Mouse (Mus musculus) liver, adult 2 months (tissue): ENCODE data around the gene Fam173b. TPM values are rescaled to one million over a fixed set of nuclear protein-coding genes. Genes with fewer than 3 reads are reported as not detected.

Source experiments
- DNase-seq: peaks from one replicate; pipeline ENCODE4 v3.0.0-alpha.2; 2011; ENCODE audit warnings: low read depth, low spot score; ENCODE audit errors: extremely low read depth
- H3K27ac ChIP-seq: fragments of 200-500 bp; replicated peaks from 2 replicates; pipeline ENCODE4 v1.5.1; 2012; ENCODE audit warnings: low read depth, mild to moderate bottlenecking, control low read depth, inconsistent platforms, low read length; ENCODE audit not compliant: insufficient read depth
- H3K27me3 ChIP-seq: fragments of 200-500 bp; 2 replicates; pipeline ENCODE4 v1.6.1; 2012; ENCODE audit warnings: mild to moderate bottlenecking, moderate library complexity, low read length, inconsistent platforms; ENCODE audit not compliant: control insufficient read depth, insufficient read depth
- H3K36me3 ChIP-seq: fragments of 200-500 bp; 2 replicates; pipeline ENCODE4 v1.6.1; 2012; ENCODE audit warnings: low read length, inconsistent platforms; ENCODE audit not compliant: control insufficient read depth, insufficient read depth
- H3K4me1 ChIP-seq: fragments of 200-500 bp; 2 replicates; pipeline ENCODE4 v1.6.1; 2011; ENCODE audit warnings: low read length; ENCODE audit not compliant: control insufficient read depth, insufficient read depth
- H3K4me3 ChIP-seq: fragments of 200-500 bp; 2 replicates; pipeline ENCODE4 v1.5.1; 2011; ENCODE audit warnings: low read depth, mild to moderate bottlenecking, control low read depth, low read length, moderate library complexity; ENCODE audit not compliant: insufficient read depth
- H3K79me2 ChIP-seq: fragments of 200-500 bp; 2 replicates; pipeline ENCODE4 v1.6.1; 2012; ENCODE audit warnings: inconsistent platforms, mild to moderate bottlenecking, low read length, moderate library complexity; ENCODE audit not compliant: control insufficient read depth, insufficient read depth
- H3K9ac ChIP-seq: fragments of 200-500 bp; 2 replicates; pipeline ENCODE4 v1.6.1; 2012; ENCODE audit warnings: low read depth, mild to moderate bottlenecking, control low read depth, inconsistent platforms, low read length
- CTCF ChIP-seq: fragments of 200-500 bp; IDR thresholded peaks from 2 replicates; pipeline ENCODE4 v1.5.1; 2011; ENCODE audit warnings: low read depth, low read length, control low read depth
- POLR2A ChIP-seq: fragments of 200-500 bp; IDR thresholded peaks from 2 replicates; pipeline ENCODE4 v1.6.1; 2011; ENCODE audit warnings: low read length, control low read depth; ENCODE audit not compliant: insufficient read depth; ENCODE audit errors: extremely low read depth
- WGBS: fragments of 180-500 bp; shearing (Covaris S2); methylation state at CpG from one replicate; pipeline ENCODE4 v1.1.7; 2018; 5-methylcytosine and 5-hydroxymethylcytosine counted together
- polyA plus RNA-seq: library from polyadenylated mRNA; depleted of rRNA; stranded (reverse); fragments of >200 nt; gene quantifications from 2 replicates; pipeline ENCODE4 v1.2.3, GENCODE M21; 2012
- total RNA-seq: library from RNA; depleted of rRNA; stranded (reverse); fragments of >200 nt; gene quantifications from 2 replicates; pipeline ENCODE4 v1.2.3, GENCODE M21; 2014

The Fam173b gene
- total and polyA plus RNA-seq, 2 experiments = 8.5 to 20.1 TPM

GRCm38 (mm10) chr15:31627277-31628154 lies 25.9 kb downstream of the Fam173b start:
- 75% methylated on average over 12 of the region's 12 CpGs for WGBS
- TF ChIP-seq CTCF = no peak
- Histone ChIP-seq H3K27ac (no peak overlapping the region), H3K4me3 (no peak overlapping the region), H3K36me3 (no peaks in the 10 kb centered on the region), H3K9ac (no peak overlapping the region), H3K79me2 (no peaks in the 10 kb centered on the region), H3K27me3 (no peaks in the 10 kb centered on the region), H3K4me1 (no peaks in the 10 kb centered on the region)
- peak; percentile 9 for DNase-seq

- WGBS = 84% methylated on average over 10 of the region's 10 CpGs
- H3K27me3 ChIP-seq = no peaks in the 10 kb centered on the region
- no peak for DNase-seq
- no peaks in the 10 kb centered on the region for H3K36me3 ChIP-seq
- no peak overlapping the region for H3K27ac ChIP-seq
- no peaks in the 10 kb centered on the region for H3K79me2 ChIP-seq
- H3K4me1 ChIP-seq = no peaks in the 10 kb centered on the region
- no peak overlapping the region for H3K9ac ChIP-seq
- TF ChIP-seq POLR2A (no peak), CTCF (no peak)
- no peak overlapping the region for H3K4me3 ChIP-seq
Observed at GRCm38 (mm10) chr15:31628180-31628579, 26.5 kb downstream of the Fam173b start.

- Histone ChIP-seq H3K27ac (no peak overlapping the region), H3K36me3 (no peaks in the 10 kb centered on the region), H3K9ac (no peak overlapping the region), H3K27me3 (no peaks in the 10 kb centered on the region), H3K79me2 (no peaks in the 10 kb centered on the region), H3K4me1 (no peaks in the 10 kb centered on the region), H3K4me3 (no peak overlapping the region)
- TF ChIP-seq CTCF = no peak
- no peak for TF ChIP-seq POLR2A
- no peak for DNase-seq
- 89% methylated on average over 3 of the region's 3 CpGs for WGBS
Observed at GRCm38 (mm10) chr15:31629556-31629955, 27.9 kb downstream of the Fam173b start.

- no peak overlapping the region for H3K4me3 ChIP-seq
- no peaks in the 10 kb centered on the region for H3K79me2 ChIP-seq
- 92% methylated on average over 12 of the region's 12 CpGs for WGBS
- H3K27me3 ChIP-seq = no peaks in the 10 kb centered on the region
- no peak overlapping the region for H3K27ac ChIP-seq
- H3K4me1 ChIP-seq = no peaks in the 10 kb centered on the region
- no peak for TF ChIP-seq POLR2A
- TF ChIP-seq CTCF = no peak
- DNase-seq = no peak
- H3K9ac ChIP-seq = no peak overlapping the region
- H3K36me3 ChIP-seq = no peaks in the 10 kb centered on the region
Observed at GRCm38 (mm10) chr15:31631396-31631858, 29.8 kb downstream of the Fam173b start.

DNA sequence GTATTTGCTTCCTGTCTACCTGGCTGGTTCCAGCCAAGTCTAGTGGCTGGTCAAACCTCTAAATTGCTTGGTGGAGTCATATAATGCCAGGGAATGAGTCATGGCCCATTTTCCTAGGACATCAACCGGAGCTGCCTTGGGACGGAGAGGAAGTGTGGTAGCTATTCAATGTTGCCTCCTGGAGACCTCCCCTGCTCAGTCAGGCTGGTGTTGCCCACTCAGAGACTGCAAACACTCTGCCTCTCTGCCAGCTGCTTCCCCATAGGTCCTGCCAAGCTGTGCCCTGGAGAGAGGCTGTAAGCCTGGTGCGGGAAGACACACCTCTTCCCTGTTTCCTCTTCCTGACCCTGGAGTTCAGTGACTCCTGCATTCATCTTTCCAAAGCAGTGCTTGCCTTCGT lies 30.8 kb downstream of the Fam173b start:
- no peaks in the 10 kb centered on the region for H3K79me2 ChIP-seq

GRCm38 (mm10) chr15:31634582-31634981 lies 32.9 kb downstream of the Fam173b start:
- no peak for TF ChIP-seq POLR2A
- no peak for TF ChIP-seq CTCF
- Histone ChIP-seq H3K36me3 (no peaks in the 10 kb centered on the region), H3K27me3 (no peaks in the 10 kb centered on the region), H3K27ac (no peak overlapping the region), H3K4me1 (no peaks in the 10 kb centered on the region), H3K79me2 (no peaks in the 10 kb centered on the region), H3K4me3 (no peak overlapping the region), H3K9ac (no peak overlapping the region)
- DNase-seq = no peak
- 88% methylated on average over 6 of the region's 6 CpGs for WGBS

More for the DNA sequence above, 30.8 kb downstream of the Fam173b start:
- H3K27me3 ChIP-seq = no peaks in the 10 kb centered on the region
- no peak overlapping the region for H3K4me3 ChIP-seq
- DNase-seq = no peak
- no peak overlapping the region for H3K27ac ChIP-seq
- no peak for TF ChIP-seq POLR2A
- no peak for TF ChIP-seq CTCF
- H3K9ac ChIP-seq = no peak overlapping the region
- WGBS = 66% methylated on average over 4 of the region's 4 CpGs
- H3K4me1 ChIP-seq = no peaks in the 10 kb centered on the region
- H3K36me3 ChIP-seq = no peaks in the 10 kb centered on the region
